Mouse (Mus musculus) urinary bladder, postnatal 14 days (tissue): Measurements from ENCODE around the gene Pex16.
A peak's percentile ranks its signal among the peaks of the same experiment; 100 is the strongest.
"Not testable (repeated sequence)": the region's sequence is repeated elsewhere in the genome, so short reads cannot be mapped to it uniquely, and the experiment has no call there.

Experiments
- DNase-seq: peaks from one replicate; pipeline ENCODE4 v3.0.0; 2021; ENCODE audit warnings: low spot score

Gene Pex16

GRCm38 (mm10) chr2:92388891-92389641 is 14.6 kb downstream of the Pex16 start:
- peak; percentile 84 for DNase-seq

DNA sequence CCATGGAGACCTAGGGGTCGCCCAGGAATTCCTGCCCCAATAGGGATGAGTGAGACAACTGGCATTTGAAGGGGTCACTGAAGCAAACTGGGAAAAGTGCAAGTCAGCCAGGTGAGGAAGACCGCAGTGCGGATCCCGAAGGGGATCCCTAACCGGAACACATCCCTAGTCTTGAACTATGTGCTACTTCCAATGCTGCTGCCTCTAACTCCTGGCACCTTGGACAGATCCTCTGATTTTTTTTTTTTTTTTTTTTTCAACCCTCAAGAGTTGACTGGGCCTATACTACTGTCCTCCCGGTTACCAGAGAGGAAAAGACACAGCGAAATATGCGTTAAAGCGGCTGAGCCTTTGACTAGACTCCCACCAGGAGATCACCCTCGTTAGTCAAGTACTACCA is 15.2 kb downstream of the Pex16 start:
- no peak for DNase-seq

DNA sequence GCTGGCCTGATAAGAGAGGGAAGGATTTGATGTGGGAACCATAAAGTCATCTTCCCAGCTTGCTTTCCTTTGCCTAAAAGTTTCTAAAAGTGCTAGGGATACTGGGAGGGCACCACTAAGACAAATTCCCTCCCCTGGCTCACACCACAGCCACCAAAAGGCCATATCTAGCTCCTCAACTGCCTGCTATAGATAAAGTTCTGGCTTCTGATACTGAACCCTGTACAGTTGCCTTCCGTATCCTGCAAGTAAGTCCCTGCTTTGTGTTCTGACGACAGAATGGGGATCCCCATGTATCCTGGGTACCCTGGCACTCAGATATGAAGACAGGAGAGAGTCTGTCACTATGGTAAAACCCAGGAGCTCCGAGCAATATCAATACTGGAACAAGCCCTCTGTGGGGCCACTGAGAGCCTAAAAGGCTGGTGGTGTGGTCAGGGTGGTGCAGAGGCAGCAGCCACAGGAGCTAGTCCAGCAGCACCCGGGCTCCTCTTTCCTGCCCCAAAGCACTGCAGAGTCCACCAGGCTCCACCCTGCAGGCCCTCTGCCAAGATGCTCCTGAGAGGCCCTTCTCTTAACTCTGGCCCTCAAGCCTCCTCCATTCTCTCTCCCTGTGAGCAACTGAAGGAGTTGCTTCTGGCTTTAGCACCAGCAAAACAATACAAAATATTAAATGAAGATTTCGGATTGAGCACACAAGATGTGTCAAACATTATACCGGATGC is 15.9 kb downstream of the Pex16 start:
- no peak for DNase-seq

DNA sequence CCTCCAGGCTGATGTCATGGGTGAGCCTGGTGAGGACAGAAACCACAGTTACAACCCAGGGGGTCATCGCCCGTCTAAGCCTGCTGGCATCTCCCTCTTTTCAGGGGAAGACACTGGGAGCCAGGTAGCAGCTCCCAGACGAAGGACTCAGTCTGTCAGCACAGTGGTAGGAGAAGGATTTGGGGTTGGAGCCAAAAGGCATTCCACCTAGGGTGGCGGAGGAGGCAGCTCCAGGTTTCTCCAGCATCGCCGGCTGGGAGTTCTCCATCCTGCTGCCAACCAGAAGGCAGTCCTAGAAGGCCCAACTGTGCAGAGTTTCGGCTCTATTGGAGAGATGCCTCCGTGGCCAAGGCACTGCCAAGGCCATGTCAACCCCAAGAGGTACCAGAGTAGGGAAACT is 16.6 kb downstream of the Pex16 start:
- no peak for DNase-seq

- DNase-seq = no peak
These were observed 17.3 kb downstream of the Pex16 start for GRCm38 (mm10) chr2:92391703-92392317.

- no peak for DNase-seq
These were observed 18.1 kb downstream of the Pex16 start for GRCm38 (mm10) chr2:92392318-92393264.

DNA sequence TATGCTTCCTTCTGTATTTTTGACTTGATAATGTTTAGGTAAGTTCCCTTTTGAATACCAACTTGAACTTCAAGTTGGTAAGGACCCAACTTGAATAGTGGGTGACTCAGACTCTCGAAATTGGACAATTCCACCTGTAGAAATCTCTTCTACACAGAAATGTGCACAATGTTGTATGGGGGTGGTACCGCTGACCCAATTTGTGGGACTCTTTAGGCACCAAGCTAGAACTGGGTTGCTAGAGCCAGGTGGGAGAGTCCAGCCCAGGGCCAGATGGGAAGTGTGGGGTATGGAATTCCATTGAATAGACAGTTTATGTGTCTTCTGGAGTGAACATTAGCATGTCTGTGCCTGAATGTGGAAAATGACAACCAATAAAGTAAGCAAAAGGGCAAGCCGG is 21.1 kb downstream of the Pex16 start:
- DNase-seq = no peak

GRCm38 (mm10) chr2:92397436-92397835 is 23.0 kb downstream of the Pex16 start:
- no peak for DNase-seq

GRCm38 (mm10) chr2:92399877-92400276 is 25.4 kb downstream of the Pex16 start:
- DNase-seq = not testable (repeated sequence)

- DNase-seq = no peak
These were observed 26.2 kb downstream of the Pex16 start for GRCm38 (mm10) chr2:92400682-92401081.

- no peak for DNase-seq
These were observed 26.6 kb downstream of the Pex16 start, which contains the start of gene Mapk8ip1 for GRCm38 (mm10) chr2:92401091-92401561. Mapk8ip1 (minus strand) TSS chr2:92401263.

DNA sequence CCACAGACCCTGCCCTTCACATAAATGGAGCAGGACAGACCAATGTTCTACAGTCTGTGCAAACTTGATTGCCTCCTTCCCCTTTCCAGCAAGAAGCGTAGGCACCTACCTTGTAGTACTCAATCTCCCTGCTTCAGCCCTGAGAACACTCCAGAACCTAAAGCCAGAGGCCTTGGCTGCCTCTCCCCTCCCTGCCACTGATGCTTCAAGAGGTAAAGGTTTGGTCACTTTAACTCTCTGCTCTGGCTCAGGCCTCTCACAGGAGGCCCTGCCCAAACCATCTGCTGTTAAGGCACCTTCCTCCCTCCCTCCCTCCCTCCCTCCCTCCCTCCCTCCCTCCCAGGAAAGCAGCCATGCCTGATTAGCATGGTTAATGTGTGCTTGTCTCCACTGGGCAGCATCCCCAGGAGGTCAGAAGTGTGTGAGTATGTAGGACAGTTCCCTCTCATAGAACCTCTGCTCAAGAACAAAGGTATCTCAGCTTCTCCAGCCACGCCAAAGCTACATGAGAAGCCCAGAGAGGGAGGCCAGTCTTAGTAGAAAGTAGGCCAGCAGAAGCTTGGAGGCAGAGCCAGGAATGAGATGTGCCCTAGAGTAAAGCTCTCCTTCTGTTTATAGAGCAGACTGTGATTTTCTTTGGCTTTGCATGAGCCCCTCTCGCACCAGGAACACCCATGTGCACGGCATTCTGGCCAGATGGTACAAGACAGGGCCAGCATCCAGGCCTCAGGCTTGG is 28.3 kb downstream of the Pex16 start:
- DNase-seq = no peak

GRCm38 (mm10) chr2:92403776-92404319 is 29.4 kb downstream of the Pex16 start:
- no peak for DNase-seq

DNA sequence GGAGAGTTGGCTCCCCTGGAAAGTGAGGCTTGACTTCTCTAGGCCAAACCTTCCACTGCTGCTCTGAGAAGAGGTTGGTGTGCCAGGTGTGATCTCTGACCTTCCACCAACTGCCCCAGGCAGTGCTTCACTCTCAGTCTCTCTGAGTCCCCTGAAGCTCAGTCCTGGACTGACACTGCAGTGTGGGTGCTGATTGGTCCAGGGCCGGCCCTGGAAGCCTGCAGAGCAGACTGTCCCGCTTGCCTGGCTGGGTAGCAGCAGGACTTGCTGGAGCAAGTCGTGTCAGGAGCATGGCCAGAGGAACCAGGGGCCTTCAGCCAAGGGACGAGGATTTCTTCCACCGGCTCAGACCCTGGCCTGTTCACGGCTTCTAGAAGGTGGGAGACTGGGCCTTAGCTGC is 30.3 kb downstream of the Pex16 start:
- DNase-seq = no peak

GRCm38 (mm10) chr2:92405687-92406086 is 31.2 kb downstream of the Pex16 start:
- DNase-seq = no peak

- DNase-seq = no peak
These were observed 34.0 kb downstream of the Pex16 start for GRCm38 (mm10) chr2:92408309-92409045.

DNA sequence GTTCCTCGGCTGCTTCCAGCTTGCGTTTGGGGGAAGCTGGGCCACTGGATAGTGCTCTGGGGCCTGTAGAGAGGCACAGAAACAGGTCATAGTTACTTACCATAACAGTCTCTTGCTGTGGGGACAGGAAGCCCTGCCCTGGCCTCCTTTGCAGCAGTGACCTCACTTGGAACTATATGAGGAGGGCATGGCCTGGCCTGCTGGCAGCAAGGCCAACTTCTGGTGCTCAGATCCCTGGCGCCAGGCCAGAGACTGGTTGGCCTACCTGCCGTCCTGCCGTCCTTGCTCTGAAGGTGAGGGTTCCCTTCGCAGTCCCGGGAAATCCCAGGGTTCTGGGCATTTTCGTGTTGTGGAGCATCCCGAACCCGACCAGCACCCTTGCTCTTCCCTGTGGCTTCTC is 37.2 kb downstream of the Pex16 start:
- no peak for DNase-seq

DNA sequence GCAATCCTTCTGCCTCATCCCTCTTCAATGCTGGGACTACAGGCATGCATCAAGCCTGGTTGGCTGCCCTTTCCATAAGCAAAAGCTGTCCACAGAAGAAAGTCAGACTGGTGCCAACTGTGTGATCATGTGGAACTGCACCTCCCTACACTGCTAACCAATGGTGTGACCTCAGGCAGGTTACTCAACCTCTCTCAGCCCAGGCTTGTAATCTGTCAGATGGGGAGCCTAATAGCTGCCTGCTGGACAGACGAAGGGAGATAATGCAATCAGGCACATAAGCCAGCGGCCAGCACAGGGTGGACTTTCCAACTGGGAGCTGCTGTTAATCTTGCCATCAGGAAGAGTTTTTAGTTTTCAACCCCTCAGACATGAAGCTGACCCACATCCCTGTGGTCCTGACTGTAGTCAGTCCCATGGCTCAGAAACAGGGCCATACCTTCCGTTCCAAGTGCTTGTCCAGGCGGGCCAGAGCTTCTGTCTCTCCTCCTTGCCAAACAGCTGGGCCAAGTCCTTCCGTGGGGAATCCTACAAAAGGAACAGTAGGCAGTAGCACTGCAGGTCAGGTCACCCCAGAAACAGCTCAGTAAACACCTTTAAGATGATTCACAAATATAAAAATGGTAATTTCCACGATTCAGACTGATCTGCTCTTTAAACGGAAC is 47.4 kb downstream of the Pex16 start:
- DNase-seq = no peak

DNA sequence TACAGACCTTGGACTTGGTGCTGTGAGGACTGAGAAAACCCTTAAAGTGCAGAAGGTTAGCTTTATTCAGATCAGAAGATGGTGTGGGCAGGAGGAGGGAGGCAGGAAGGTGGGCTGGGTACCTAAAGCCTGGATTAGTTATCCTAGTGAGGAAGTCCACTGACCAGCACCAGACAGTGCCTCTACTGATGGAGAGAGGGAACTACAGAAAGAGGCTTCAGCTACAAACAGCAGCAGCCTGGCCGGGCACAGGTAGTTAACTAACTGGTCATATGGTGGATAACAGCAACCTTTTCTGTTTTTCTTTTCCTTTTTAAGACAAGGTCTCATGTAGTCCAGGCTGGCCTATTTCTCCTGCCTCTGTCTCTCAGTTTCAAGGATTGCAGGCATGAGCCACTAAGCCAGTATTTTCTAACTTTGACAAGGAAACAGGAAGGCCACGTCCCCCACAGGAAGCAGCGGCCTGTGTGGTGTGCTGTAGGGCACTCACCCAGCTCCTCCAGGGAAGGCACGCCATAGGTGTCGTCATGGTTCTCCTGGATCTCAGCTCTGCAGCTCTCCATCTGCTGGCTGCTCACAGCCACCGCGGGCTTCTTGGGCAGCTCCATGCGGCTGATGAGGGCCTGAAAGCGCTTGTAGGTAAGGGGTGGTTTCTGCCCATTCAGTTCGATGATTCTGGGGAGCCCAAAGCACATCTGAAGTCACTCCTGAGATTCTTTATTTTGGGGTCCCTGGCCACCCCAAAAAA is 48.1 kb downstream of the Pex16 start:
- DNase-seq = no peak
